Mouse (Mus musculus) adrenal gland, adult 8-10 months (tissue): ENCODE measurements at regions not wholly inside any gene's neighbourhood (a gene's known extent, or its start where the extent isn't known, plus 50 kb on each side); places are given as distances from the start of the nearest gene placed in this dataset.
A peak's percentile ranks its signal among the peaks of the same experiment; 100 is the strongest.

Experiments
- DNase-seq: peaks from one replicate; pipeline ENCODE4 v3.0.0; 2022

DNA sequence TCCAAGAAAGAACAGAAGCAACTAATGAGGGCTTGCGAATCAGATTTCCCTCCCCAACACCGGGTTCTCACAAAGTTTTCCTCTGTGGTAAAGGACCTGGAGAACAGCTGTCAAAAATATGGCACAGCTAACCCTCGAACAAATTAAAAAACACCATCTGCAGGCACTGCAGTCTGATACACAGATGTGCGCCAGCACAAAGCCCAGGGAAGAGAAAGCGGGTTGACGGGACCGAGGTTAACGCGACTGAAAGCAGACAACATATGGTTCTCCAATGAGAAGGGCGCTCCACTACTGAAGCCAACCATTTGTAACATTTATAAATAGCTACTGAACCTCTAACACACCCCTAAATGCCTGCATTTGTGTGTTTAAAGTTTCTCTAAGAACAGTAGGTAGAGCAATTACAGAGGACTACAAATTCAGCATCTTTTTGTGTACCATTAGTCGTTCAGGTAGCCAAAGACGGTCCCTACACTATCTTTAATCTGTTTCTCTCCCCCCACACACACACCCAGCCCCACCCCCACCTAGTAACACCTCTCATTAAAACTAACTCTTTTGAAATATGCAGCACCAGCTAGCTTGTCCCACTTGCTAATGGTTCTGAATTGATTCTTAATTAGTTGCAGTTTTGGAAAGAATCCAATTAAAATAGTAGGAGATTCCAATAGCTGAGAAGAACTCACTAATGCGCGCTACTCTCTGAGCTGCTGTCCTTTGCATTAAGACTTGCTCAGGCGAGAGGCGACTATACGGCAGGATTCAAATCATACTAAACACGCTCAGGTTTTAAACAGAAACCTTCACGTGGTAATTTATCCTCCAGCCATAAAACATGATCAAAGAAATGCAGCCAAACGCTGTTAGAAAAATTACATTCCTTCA, 236.0 kb upstream of the Hnrnpa3 start:
- no peak for DNase-seq

- no peak for DNase-seq
Observed at GRCm38 (mm10) chr2:75423872-75424271, 235.2 kb upstream of the Hnrnpa3 start.

DNA sequence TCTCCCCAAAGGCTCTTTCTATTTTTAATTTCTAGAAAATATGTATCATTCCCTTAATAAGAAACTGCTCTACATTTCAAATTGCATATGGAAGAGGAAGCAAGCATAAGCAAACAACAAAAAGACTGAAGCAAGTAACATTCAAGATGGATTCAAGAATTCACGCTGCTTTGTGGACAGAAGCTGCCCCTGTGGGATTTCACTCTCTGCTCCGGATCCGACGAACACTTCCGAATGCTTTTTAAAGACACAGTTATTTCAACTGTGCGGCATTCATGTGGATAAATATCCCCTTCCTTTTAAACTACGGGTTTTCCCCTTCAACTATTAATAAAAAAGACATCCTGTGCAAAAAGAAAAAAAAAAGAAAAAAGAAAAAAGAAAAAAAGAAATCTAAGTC, 234.7 kb upstream of the Hnrnpa3 start:
- no peak for DNase-seq

GRCm38 (mm10) chr2:75424911-75425310, 234.2 kb upstream of the Hnrnpa3 start:
- no peak for DNase-seq

- DNase-seq: no peak
Observed at GRCm38 (mm10) chr2:75425384-75425783, 233.7 kb upstream of the Hnrnpa3 start.

DNA sequence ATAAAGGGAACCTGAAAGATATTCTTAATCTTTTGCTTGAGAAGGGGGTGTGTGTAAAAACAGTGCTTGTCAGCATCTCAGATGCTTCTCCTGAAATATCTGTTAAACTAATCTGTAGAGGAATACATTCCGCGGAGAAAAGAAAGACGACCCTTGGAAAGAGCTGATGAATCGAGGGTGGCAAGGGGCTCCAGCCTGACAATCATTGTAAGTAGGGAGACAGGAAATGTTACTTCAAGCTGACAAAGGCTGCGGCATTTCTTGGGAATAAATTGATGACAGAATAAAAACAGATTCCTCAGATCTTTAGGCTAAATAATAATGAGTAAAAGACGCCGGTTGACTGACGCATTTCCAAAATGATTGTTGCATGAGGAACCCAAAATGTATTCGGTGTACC, 233.3 kb upstream of the Hnrnpa3 start:
- no peak for DNase-seq

- DNase-seq: no peak
Observed at GRCm38 (mm10) chr2:75427936-75428458, 231.1 kb upstream of the Hnrnpa3 start.

- no peak for DNase-seq
Observed at GRCm38 (mm10) chr2:75430161-75430940, 228.7 kb upstream of the Hnrnpa3 start.

- DNase-seq: no peak
Observed at GRCm38 (mm10) chr2:75431981-75432380, 227.1 kb upstream of the Hnrnpa3 start.

DNA sequence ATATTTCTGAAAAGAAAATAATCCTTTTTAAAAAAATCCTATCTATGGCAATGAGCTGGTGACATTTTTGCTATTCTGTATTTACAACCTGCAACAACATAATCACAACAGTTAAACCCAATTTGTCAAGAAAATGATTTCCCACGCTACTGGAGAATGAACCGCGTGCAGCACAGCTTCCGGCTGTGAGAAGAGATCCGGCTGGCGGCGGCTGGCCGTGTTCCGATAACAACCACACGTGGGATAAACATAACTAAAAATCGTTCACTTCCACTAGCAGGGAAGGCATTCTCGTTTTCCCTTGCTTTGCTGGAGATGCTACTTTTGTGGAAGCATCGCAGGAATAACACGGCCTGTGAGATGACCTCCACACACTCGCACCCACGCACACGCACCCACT, 224.5 kb upstream of the Hnrnpa3 start:
- DNase-seq: no peak

DNA sequence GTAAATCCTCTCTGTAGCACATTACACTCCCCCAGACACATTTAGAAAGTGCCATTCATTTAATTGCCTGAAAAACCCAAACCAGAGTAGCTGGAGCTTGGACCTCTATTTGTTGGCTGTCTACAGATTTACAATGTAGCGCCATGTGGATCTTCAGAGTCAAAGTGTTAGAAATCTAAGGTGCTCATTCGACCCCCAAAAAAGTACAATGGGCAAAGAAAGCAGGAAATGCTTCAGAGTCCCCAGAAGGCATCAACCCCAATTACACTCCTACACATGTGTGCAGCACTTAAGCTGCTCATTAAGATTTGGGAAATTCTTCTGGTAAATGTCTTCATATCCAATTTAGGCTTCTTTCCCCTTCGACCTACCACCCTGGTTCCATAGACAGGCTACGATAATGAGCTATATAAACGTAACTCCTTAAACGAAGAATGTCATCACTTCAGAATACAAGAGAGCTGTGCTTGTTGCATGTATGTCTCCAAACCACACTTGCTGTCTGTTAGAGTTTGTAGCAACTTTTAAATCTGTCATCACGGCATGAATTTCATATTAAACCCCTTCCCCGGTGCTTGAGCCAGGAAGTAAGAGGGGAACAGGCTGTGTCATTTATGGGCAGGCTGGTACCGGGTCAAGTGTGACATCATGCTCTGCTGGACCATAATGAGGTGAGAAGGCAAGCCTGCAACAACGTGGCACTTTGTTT, 219.4 kb upstream of the Hnrnpa3 start:
- no peak for DNase-seq

DNA sequence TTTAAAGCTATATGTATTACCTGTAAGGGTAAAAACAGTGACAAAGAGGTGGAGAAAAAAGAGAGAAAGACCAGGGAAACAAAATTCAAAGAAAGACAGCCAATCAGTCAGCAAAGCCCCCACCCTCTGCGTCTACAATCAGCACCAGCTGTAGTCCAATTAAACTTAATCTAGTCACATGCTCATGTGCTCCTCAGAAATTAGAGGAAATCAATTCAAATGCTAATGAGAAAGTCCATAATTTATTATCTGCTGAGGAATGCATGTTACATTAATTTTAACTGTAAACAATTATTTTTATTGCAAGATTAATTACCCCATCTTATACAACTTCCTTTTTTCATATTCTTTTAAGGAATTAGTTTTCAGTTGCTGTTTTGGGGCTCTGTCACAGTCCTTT, 216.4 kb upstream of the Hnrnpa3 start:
- DNase-seq: no peak

- no peak for DNase-seq
Observed at GRCm38 (mm10) chr2:75445189-75445588, 213.9 kb upstream of the Hnrnpa3 start.

GRCm38 (mm10) chr2:75446996-75447715, 211.9 kb upstream of the Hnrnpa3 start:
- no peak for DNase-seq

DNA sequence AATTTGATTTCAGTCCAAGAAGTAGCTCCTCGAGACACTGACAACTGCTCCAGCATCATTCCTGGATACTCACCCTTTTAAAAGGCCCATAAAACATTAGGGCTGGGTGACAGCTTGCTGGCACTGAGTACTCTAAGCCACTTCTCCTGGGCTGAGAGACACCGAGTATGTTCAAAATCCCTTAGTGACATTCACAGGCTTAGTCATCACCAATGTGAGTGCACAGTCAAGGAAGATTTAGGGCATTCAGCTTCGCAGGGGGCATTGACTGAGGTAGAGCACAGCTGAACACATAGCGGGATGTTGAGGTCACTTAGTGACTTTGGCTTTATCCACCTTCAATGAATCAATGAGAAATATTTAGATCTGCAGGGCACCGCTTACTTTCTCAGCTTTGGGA, 210.8 kb upstream of the Hnrnpa3 start:
- peak; percentile 9 for DNase-seq

DNA sequence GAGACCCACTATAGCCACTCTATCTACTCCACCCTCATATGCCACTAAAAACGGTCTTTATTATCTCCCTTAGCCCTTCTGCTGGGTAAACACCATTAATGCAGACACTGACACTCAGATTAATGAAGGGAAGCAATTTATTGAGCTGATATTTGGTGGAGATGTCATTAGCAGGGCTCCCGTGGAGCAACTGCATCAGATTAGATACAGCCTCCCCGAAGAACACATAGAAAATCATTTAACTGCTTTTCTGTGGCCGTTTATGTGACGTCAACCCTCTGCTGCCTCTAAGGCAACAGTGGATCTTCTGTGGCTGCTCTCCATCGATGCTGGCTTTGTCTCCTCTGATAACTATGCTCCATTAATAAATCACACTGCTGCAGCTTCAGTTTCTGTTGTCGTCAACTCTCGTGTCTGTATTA, 207.2 kb upstream of the Hnrnpa3 start:
- DNase-seq: peak; percentile 5

GRCm38 (mm10) chr2:75452274-75453148, 206.6 kb upstream of the Hnrnpa3 start:
- no peak for DNase-seq

GRCm38 (mm10) chr2:75455481-75455880, 203.6 kb upstream of the Hnrnpa3 start:
- no peak for DNase-seq

GRCm38 (mm10) chr2:75456272-75456671, 202.8 kb upstream of the Hnrnpa3 start:
- no peak for DNase-seq

GRCm38 (mm10) chr2:75457423-75457822, 201.6 kb upstream of the Hnrnpa3 start:
- DNase-seq: no peak

DNA sequence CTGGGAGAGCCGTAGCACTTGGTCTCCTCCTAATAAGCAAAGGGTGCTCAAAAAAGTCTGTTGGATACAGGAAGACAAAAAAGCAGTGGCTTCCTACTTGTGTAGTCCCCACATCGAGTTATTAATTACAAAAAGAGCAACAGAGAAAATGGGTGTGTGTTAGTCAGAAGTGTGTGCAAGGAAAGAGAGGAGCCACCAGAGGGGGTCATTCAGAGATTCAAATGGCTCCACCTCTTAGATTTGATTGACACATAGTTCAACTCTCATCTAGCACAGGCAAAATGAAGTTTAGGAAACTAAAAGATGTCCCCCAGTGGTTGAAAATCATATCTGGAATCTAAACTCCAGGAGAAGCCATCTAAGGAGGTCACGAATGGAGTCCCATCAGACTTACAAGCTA, 200.2 kb upstream of the Hnrnpa3 start:
- DNase-seq: no peak
